Mouse (Mus musculus) lung, postnatal 0 days (tissue): Measurements from ENCODE around the gene Gm27021.

Experiments used
- CTCF ChIP-seq: IDR thresholded peaks from 2 replicates; pipeline ENCODE4 v1.5.1; 2016; ENCODE audit warnings: antibody characterized with exemption, mild to moderate bottlenecking
- EP300 ChIP-seq: IDR thresholded peaks from 2 replicates; pipeline ENCODE4 v1.6.1; 2016; ENCODE audit warnings: antibody characterized with exemption, mild to moderate bottlenecking, control low read depth

DNA sequence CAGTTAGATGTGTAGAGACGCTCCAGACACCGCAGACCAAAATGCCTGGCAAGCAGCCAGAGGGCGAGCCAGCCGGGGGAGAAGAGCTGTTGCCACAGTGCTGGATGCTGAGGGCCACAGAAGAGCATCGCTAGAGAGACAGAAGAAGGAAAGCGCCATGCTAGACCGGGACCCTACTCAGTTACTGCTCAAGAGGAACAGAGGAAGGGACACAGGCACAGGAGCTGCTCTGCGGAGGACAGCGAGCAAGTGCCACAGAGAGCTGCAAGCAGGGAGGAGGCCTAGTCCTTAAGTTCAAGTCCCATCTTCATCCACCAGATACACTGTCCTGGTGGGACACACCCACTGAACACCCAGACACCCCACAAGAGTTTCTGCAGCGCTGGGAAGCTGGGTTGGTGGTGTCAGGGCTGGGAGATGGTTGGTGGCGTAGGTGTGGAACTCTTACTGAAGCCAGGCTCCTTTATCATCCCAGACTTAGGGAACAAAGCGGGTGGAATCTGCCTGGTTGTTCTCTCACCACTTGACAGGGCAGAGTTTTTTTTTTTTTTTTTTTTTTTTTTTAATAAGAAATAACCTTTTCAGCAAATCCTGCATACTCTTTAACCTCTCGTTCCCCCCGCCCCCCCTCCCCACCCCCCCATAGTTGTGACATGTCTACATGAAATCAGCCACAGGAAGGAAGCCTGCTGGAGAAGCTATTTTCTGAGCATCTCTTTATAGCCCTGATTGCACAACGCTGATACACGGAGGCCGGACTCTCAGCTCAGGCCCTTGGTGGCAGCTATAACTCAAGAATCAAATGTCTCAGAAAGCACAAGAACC lies 29.5 kb upstream of the Gm27021 start:
- TF ChIP-seq CTCF (no peak), EP300 (no peak)
